Mouse (Mus musculus): ENCODE data around the gene Gm42674. TPM values are rescaled to one million over a fixed set of nuclear protein-coding genes. Genes with fewer than 3 reads are reported as not detected.

Gm42674 gene
- polyA plus RNA-seq, 1 experiment from 2014 or later = not detected

GRCm38 (mm10) chr3:90653717-90654116 lies 52.0 kb downstream of the Gm42674 start, which contains the start of gene S100a7a:
Gene S100a7a, plus strand, starts transcription at chr3:90654017.
- Histone ChIP-seq H3K4me2 (no peak within 1 kb of the TSS), H3K4me3 (replicated peaks) (no peak within 1 kb of the TSS), H3K36me3 (no peaks in the 10 kb centered on the region), H3K4me1 (no peaks in the 10 kb centered on the region), H3K9ac (no peak within 1 kb of the TSS), H3K9me3 (no peaks in the 10 kb centered on the region), H3K27me3 (replicated peaks) (no peaks in the 10 kb centered on the region), H3K27ac (no peak within 1 kb of the TSS)
- ATAC-seq (ENCODE audit: insufficient read depth, low FRiP score, low read depth) = no peak

Other genes with a start within 250 kb of the Gm42674 start
- 14.5 and 16.1 TPM in 2 replicates for gene Slc27a3, start 212.0 kb upstream of the Gm42674 start, polyA plus RNA-seq (2015; fragmentation: Nextera tagmentation; extraction: Ambion mirVana)
- 27.0 and 29.2 TPM in 2 replicates for gene Ints3, start 168.3 kb upstream of the Gm42674 start, polyA plus RNA-seq (2015; fragmentation: Nextera tagmentation; extraction: Ambion mirVana)
- 5.3 and 5.7 TPM in 2 replicates for gene Npr1, start 136.0 kb upstream of the Gm42674 start, polyA plus RNA-seq (2015; fragmentation: Nextera tagmentation; extraction: Ambion mirVana)
- 151 and 168 TPM in 2 replicates for gene Ilf2, start 125.8 kb upstream of the Gm42674 start, polyA plus RNA-seq (2015; fragmentation: Nextera tagmentation; extraction: Ambion mirVana)
- 71.6 and 78.5 TPM in 2 replicates for gene Snapin, start 110.9 kb upstream of the Gm42674 start, polyA plus RNA-seq (2015; fragmentation: Nextera tagmentation; extraction: Ambion mirVana)
- gene Chtop, start 92.4 kb upstream of the Gm42674 start, polyA plus RNA-seq (2015; fragmentation: Nextera tagmentation; extraction: Ambion mirVana) = 126 and 134 TPM in 2 replicates
- 66.9 and 75.9 TPM in 2 replicates for gene S100a1, start 87.5 kb upstream of the Gm42674 start, polyA plus RNA-seq (2015; fragmentation: Nextera tagmentation; extraction: Ambion mirVana)
- gene S100a13, start 87.5 kb upstream of the Gm42674 start, polyA plus RNA-seq (2015; fragmentation: Nextera tagmentation; extraction: Ambion mirVana) = 34.7 and 39.0 TPM in 2 replicates
- gene S100a14, start 75.0 kb upstream of the Gm42674 start, polyA plus RNA-seq (2015; fragmentation: Nextera tagmentation; extraction: Ambion mirVana) = 43.9 and 74.6 TPM in 2 replicates
- gene S100a16, start 64.7 kb upstream of the Gm42674 start, polyA plus RNA-seq (2015; fragmentation: Nextera tagmentation; extraction: Ambion mirVana) = 225 and 274 TPM in 2 replicates
- gene S100a3, start 41.3 kb upstream of the Gm42674 start, polyA plus RNA-seq (2015; fragmentation: Nextera tagmentation; extraction: Ambion mirVana) = 0.77 and 1.2 TPM in 2 replicates
- not detected in 2 replicates for gene S100a2, start 11.7 kb upstream of the Gm42674 start, polyA plus RNA-seq (2015; fragmentation: Nextera tagmentation; extraction: Ambion mirVana)
- 13.0 and 13.6 TPM in 2 replicates for gene S100a4, start 1.9 kb downstream of the Gm42674 start, polyA plus RNA-seq (2015; fragmentation: Nextera tagmentation; extraction: Ambion mirVana)
- gene S100a5, start 6.6 kb downstream of the Gm42674 start, polyA plus RNA-seq (2015; fragmentation: Nextera tagmentation; extraction: Ambion mirVana) = 4.5 and 6.5 TPM in 2 replicates
- gene S100a6, start 11.0 kb downstream of the Gm42674 start, polyA plus RNA-seq (2015; fragmentation: Nextera tagmentation; extraction: Ambion mirVana) = 503 and 642 TPM in 2 replicates
- gene S100a7a, start 52.1 kb downstream of the Gm42674 start, polyA plus RNA-seq (2015; fragmentation: Nextera tagmentation; extraction: Ambion mirVana) = 0.61 and 2.8 TPM in 2 replicates
- gene S100a8, start 67.1 kb downstream of the Gm42674 start, polyA plus RNA-seq (2015; fragmentation: Nextera tagmentation; extraction: Ambion mirVana) = 295 and 384 TPM in 2 replicates
- gene S100a9, start 93.8 kb downstream of the Gm42674 start, polyA plus RNA-seq (2015; fragmentation: Nextera tagmentation; extraction: Ambion mirVana) = 183 and 235 TPM in 2 replicates
- gene Pglyrp4, start 125.0 kb downstream of the Gm42674 start, polyA plus RNA-seq (2015; fragmentation: Nextera tagmentation; extraction: Ambion mirVana) = 0.09 TPM in 1 of 2 replicates, not detected in the other
- not detected in 2 replicates for gene Gm5849, start 176.0 kb downstream of the Gm42674 start, polyA plus RNA-seq (2015; fragmentation: Nextera tagmentation; extraction: Ambion mirVana)